Mouse (Mus musculus) thymus, adult 2 months (tissue): ENCODE measurements at regions not wholly inside any gene's neighbourhood (a gene's known extent, or its start where the extent isn't known, plus 50 kb on each side); places are given as distances from the start of the nearest gene placed in this dataset.

ENCODE experiments used
- CTCF ChIP-seq: fragments of 200-500 bp; IDR thresholded peaks from 2 replicates; pipeline ENCODE4 v1.5.1; 2012; ENCODE audit warnings: mild to moderate bottlenecking, control low read depth, low read length, moderate library complexity, borderline replicate concordance; ENCODE audit not compliant: control insufficient read depth, poor library complexity, insufficient read depth; ENCODE audit errors: extremely low read depth
- POLR2A ChIP-seq: fragments of 200-500 bp; IDR thresholded peaks from 2 replicates; pipeline ENCODE4 v1.6.1; 2012; ENCODE audit warnings: mild to moderate bottlenecking, low read length, control low read depth, moderate library complexity; ENCODE audit not compliant: control insufficient read depth, poor library complexity, insufficient read depth; ENCODE audit errors: extremely low read depth

DNA sequence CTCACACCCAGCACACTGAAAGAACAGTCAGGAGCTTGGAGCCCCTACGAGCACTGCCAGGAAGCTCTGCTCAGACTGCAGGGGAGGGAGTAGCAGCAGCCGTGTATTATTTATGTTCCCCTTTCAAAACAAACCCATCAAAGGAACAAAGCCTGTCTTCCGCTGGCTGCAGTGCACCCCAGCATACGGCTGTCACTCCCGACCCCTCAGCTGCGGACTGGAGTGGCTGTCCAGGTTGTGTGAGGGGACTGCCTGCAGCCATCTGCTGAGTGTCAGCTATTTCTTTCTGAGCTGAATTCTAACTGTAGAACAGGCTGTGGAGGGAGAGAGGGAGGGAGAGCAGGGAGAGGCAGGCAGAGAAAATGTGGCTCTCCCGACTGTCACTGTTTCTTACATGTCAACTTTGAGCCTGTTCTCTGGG is 66.6 kb upstream of the Ssx2ip start:
- no peak for TF ChIP-seq CTCF
- TF ChIP-seq POLR2A: no peak
